Mouse (Mus musculus): ENCODE data around the gene Adra2a.

DNA sequence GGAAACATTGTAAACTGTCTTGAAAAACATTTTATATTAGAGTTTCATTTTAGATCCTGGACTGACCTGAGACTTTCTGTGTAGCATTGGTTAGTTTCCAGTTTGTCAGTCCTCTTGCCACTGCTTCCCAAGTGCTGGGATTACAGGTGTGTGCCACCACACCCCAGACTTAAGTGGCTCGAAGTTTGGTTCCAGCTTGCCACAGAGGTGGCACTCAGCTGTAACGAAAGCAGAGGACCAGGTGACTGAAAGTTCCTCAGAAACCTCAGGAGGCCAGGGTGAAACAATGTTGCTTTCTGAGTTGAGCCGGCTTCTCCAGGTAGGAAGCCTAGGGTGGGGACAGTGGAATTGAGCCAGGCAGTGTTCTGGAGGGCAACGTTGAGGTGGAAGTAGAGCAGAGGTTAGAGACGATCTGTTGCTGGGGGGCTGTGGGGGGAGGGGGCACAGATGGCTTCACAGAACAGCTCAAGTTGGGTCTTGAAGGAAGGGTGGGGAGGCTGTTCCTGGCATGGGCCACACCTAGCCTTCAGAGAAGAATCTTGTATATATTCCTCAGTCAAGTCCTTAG is 28.4 kb downstream of the Adra2a start:
- TF ChIP-seq CTCF (IDR thresholded peaks at IDR 0.05; ENCODE audit: borderline replicate concordance, insufficient read depth, low read depth, low read length) = no peak
- TF ChIP-seq POLR2A (IDR thresholded peaks at IDR 0.05; ENCODE audit: borderline replicate concordance, insufficient read depth, low read length) = no peak
